Mouse (Mus musculus) ES-E14 (cell line): Measurements from ENCODE around the gene Psme2.

Experiments used
- CHD2 ChIP-seq: IDR thresholded peaks from 2 replicates; pipeline ENCODE4 v1.6.1; 2014; ENCODE audit warnings: mild to moderate bottlenecking, low read depth, low read length, inconsistent platforms
- ZC3H11A ChIP-seq: IDR thresholded peaks from 2 replicates; pipeline ENCODE4 v1.6.1; 2012; ENCODE audit warnings: low read depth, mild to moderate bottlenecking, inconsistent platforms, low read length, borderline replicate concordance

GRCm38 (mm10) chr14:55629312-55629711 is 38.4 kb upstream of the Psme2 start:
- TF ChIP-seq CHD2 (no peak), ZC3H11A (no peak)
